In genomic region chr5:140292152-140292551, GRCm38 (mm10) we compare ENCODE assay signal across 9 mouse cellular contexts. TPM values are rescaled to one million over a fixed set of nuclear protein-coding genes. Genes with fewer than 3 reads are reported as not detected.
DNase-seq lines count a peak whose midpoint lies in the region; ATAC-seq and TF ChIP-seq lines count a peak whose summit lies in the region.
"Had no signal": no experiment of that assay in that cellular context is flagged by ENCODE, and none has a peak within 500 bp of the region (broad histone marks: within the 10 kb centered on the region; RNA-seq: fewer than 3 reads in every experiment).

No protein-coding gene starts in this region.

- no peak for TF ChIP-seq POLR2A in heart, adult 2 months (IDR thresholded peaks at IDR 0.05; ENCODE audit: insufficient read depth, low read depth, low read length)
- TF ChIP-seq POLR2A in spleen, adult 2 months (IDR thresholded peaks at IDR 0.05; ENCODE audit: low read depth, low read length), result no peak

- no peak overlapping the region for H3K9ac ChIP-seq in heart, adult 2 months (ENCODE audit: low read depth, low read length)
- no peak overlapping the region for H3K9ac ChIP-seq in heart, embryonic 12.5 days
- no peak overlapping the region for H3K9ac ChIP-seq in embryonic facial prominence, embryonic 14.5 days (ENCODE audit: low read depth, low read length)
- H3K9ac ChIP-seq in hindbrain, embryonic 11.5 days (ENCODE audit: low read depth, low read length), result no peak overlapping the region
- no peak overlapping the region for H3K9ac ChIP-seq in midbrain, embryonic 13.5 days (replicated peaks)
- H3K9ac ChIP-seq: midbrain, embryonic 12.5 days had no signal

- no peaks in the 10 kb centered on the region for H3K4me1 ChIP-seq in heart, adult 2 months (ENCODE audit: control insufficient read depth, insufficient read depth, low read length)
- H3K4me1 ChIP-seq in heart, embryonic 12.5 days (replicated peaks), result peaks cover 10% of the 10 kb centered on the region; the same call in 1 of the 2 replicates
- H3K4me1 ChIP-seq in embryonic facial prominence, embryonic 14.5 days (ENCODE audit: control insufficient read depth, insufficient read depth, low read length), result no peaks in the 10 kb centered on the region
- no peaks in the 10 kb centered on the region for H3K4me1 ChIP-seq in hindbrain, embryonic 11.5 days (replicated peaks; ENCODE audit: control insufficient read depth, insufficient read depth, low read length)
- no peaks in the 10 kb centered on the region for H3K4me1 ChIP-seq in midbrain, embryonic 13.5 days (replicated peaks)
- H3K4me1 ChIP-seq in spleen, adult 2 months (ENCODE audit: control insufficient read depth, insufficient read depth, insufficient read length), result no peaks in the 10 kb centered on the region
- H3K4me1 ChIP-seq: midbrain, embryonic 12.5 days had no signal

- no peak overlapping the region for H3K27ac ChIP-seq in heart, adult 2 months
- no peak overlapping the region for H3K27ac ChIP-seq in heart, embryonic 12.5 days (ENCODE audit: poor library complexity, severe bottlenecking)
- H3K27ac ChIP-seq in embryonic facial prominence, embryonic 14.5 days (replicated peaks; ENCODE audit: low read depth, low read length), result no peak overlapping the region
- H3K27ac ChIP-seq in hindbrain, embryonic 11.5 days (ENCODE audit: low read depth, low read length), result no peak overlapping the region
- H3K27ac ChIP-seq in midbrain, embryonic 13.5 days, result no peak overlapping the region
- no peak overlapping the region for H3K27ac ChIP-seq in spleen, adult 2 months (ENCODE audit: insufficient read depth, low read length)
- H3K27ac ChIP-seq: midbrain, embryonic 12.5 days had no signal

- WGBS in heart, adult 2 months, result 100% methylated on average over 1 of the region's 1 CpGs
- 76% methylated on average over 1 of the region's 1 CpGs for WGBS in heart, embryonic 12.5 days
- 77% methylated on average over 1 of the region's 1 CpGs for WGBS in embryonic facial prominence, embryonic 14.5 days
- WGBS in hindbrain, embryonic 11.5 days, result 92% methylated on average over 1 of the region's 1 CpGs
- 88% methylated on average over 1 of the region's 1 CpGs for WGBS in midbrain, embryonic 13.5 days
- 86% methylated on average over 1 of the region's 1 CpGs for WGBS in spleen, adult 2 months

- no peaks in the 10 kb centered on the region for H3K9me3 ChIP-seq in heart, embryonic 12.5 days (replicated peaks)
- no peaks in the 10 kb centered on the region for H3K9me3 ChIP-seq in embryonic facial prominence, embryonic 14.5 days (ENCODE audit: control insufficient read depth, low read length)
- H3K9me3 ChIP-seq in hindbrain, embryonic 11.5 days (ENCODE audit: control insufficient read depth, low read length), result no peaks in the 10 kb centered on the region
- no peaks in the 10 kb centered on the region for H3K9me3 ChIP-seq in midbrain, embryonic 13.5 days
- H3K9me3 ChIP-seq: midbrain, embryonic 12.5 days had no signal

- no peak for ATAC-seq in heart, embryonic 12.5 days (ENCODE audit: insufficient number of reproducible peaks, low FRiP score)
- peak; percentile 63; the same call in 1 of the 2 replicates for ATAC-seq in embryonic facial prominence, embryonic 14.5 days (ENCODE audit: low read depth)
- ATAC-seq in hindbrain, embryonic 11.5 days (ENCODE audit: low FRiP score), result no peak
- ATAC-seq in midbrain, embryonic 13.5 days, result 0 out of 2 replicates have a peak, but pooled peaks have one; percentile 69

- H3K79me2 ChIP-seq in heart, adult 2 months (replicated peaks; ENCODE audit: control insufficient read depth, insufficient read depth, low read length), result no peaks in the 10 kb centered on the region

- intact Hi-C loops in heart, adult 2 months (cut with DNase I), result loop anchor here (1.0 to 2.0 kb wide), 3 partner anchors 95 to 454 kb away; partner anchors contain the start of gene Elfn1

- no peaks in the 10 kb centered on the region for H3K27me3 ChIP-seq in heart, adult 2 months (ENCODE audit: control insufficient read depth, insufficient read depth, low read length)
- H3K27me3 ChIP-seq in heart, embryonic 12.5 days (replicated peaks), result no peaks in the 10 kb centered on the region
- H3K27me3 ChIP-seq in embryonic facial prominence, embryonic 14.5 days (replicated peaks; ENCODE audit: control insufficient read depth, insufficient read depth, low read length), result no peaks in the 10 kb centered on the region
- no peaks in the 10 kb centered on the region for H3K27me3 ChIP-seq in hindbrain, embryonic 11.5 days (ENCODE audit: control insufficient read depth, insufficient read depth, low read length)
- no peaks in the 10 kb centered on the region for H3K27me3 ChIP-seq in midbrain, embryonic 13.5 days
- no peaks in the 10 kb centered on the region for H3K27me3 ChIP-seq in spleen, adult 2 months (ENCODE audit: control insufficient read depth, insufficient read depth, low read length)
- H3K27me3 ChIP-seq: midbrain, embryonic 12.5 days had no signal

- peak; percentile 88 for TF ChIP-seq CTCF in heart, adult 2 months (IDR thresholded peaks at IDR 0.05)
- TF ChIP-seq CTCF in spleen, adult 2 months (IDR thresholded peaks at IDR 0.05; ENCODE audit: extremely low read depth, insufficient read depth, insufficient read length, insufficient replicate concordance), result peak; percentile 66; the same call in 1 of the 2 replicates

- no peak overlapping the region for H3K4me3 ChIP-seq in heart, adult 2 months
- no peak overlapping the region for H3K4me3 ChIP-seq in heart, embryonic 12.5 days
- no peak overlapping the region for H3K4me3 ChIP-seq in embryonic facial prominence, embryonic 14.5 days (ENCODE audit: low read depth, low read length)
- H3K4me3 ChIP-seq in hindbrain, embryonic 11.5 days (ENCODE audit: low read depth, low read length), result no peak overlapping the region
- H3K4me3 ChIP-seq in midbrain, embryonic 13.5 days (replicated peaks), result no peak overlapping the region
- H3K4me3 ChIP-seq in spleen, adult 2 months (ENCODE audit: extremely low read depth, insufficient read depth, insufficient read length), result no peak overlapping the region
- H3K4me3 ChIP-seq: midbrain, embryonic 12.5 days had no signal

- H3K4me2 ChIP-seq in heart, embryonic 12.5 days, result no peak overlapping the region
- no peak overlapping the region for H3K4me2 ChIP-seq in embryonic facial prominence, embryonic 14.5 days (ENCODE audit: low read depth, low read length)
- no peak overlapping the region for H3K4me2 ChIP-seq in hindbrain, embryonic 11.5 days (replicated peaks; ENCODE audit: low read depth, low read length)
- no peak overlapping the region for H3K4me2 ChIP-seq in midbrain, embryonic 13.5 days (replicated peaks)
- H3K4me2 ChIP-seq: midbrain, embryonic 12.5 days had no signal

- peak; percentile 48 to 54 for DNase-seq in heart, adult 2 months
- peak; percentile 65 for DNase-seq in adrenal gland, postnatal 14 days
- DNase-seq in embryonic facial prominence, embryonic 14.5 days (ENCODE audit: low spot score), result peak; percentile 82
- peak; percentile 65 for DNase-seq in hindbrain, embryonic 11.5 days (ENCODE audit: low spot score)
- peak; percentile 61 for DNase-seq in left cerebral cortex, adult 11 months (ENCODE audit: low spot score)
- DNase-seq in spleen, adult 2 months (ENCODE audit: low read depth in 1 of 2, low spot score in 2 of 2), result peak; percentile 39 to 49

- H3K36me3 ChIP-seq in heart, adult 2 months (ENCODE audit: control insufficient read depth, insufficient read depth, low read length), result no peaks in the 10 kb centered on the region
- peaks cover 56% of the 10 kb centered on the region for H3K36me3 ChIP-seq in heart, embryonic 12.5 days
- H3K36me3 ChIP-seq in embryonic facial prominence, embryonic 14.5 days (ENCODE audit: control insufficient read depth, insufficient read depth, low read length), result peaks cover 55% of the 10 kb centered on the region
- 0 out of 2 replicates have a peak, but pooled peaks cover 11% of the 10 kb centered on the region for H3K36me3 ChIP-seq in hindbrain, embryonic 11.5 days (ENCODE audit: control insufficient read depth, insufficient read depth, low read length)
- H3K36me3 ChIP-seq in midbrain, embryonic 13.5 days, result peaks cover 57% of the 10 kb centered on the region
- peaks cover 9% of the 10 kb centered on the region; the same call in 1 of the 2 replicates for H3K36me3 ChIP-seq in spleen, adult 2 months (ENCODE audit: control insufficient read depth, insufficient read depth, low read length)

- peak; percentile 43; the same call in 1 of the 2 replicates for TF ChIP-seq EP300 in heart, adult 2 months (IDR thresholded peaks at IDR 0.05; ENCODE audit: insufficient read depth, low read depth, low read length)

RNA-seq across cellular contexts. Expression of gene Mad1l1, which starts 29.2 kb away (rescaled TPM):
- total RNA-seq in heart, adult 2 months (2021), result 10 to 100 TPM in 1 of 2 experiments, 1 to 10 TPM in 1; 9.4 to 12.2 TPM
- polyA plus RNA-seq in heart, adult 2 months (2012; rRNA removed), result 10.1 and 12.4 TPM in 2 replicates
- 25.5 and 26.3 TPM in 2 replicates for polyA plus RNA-seq in heart, embryonic 12.5 days (2016; fragmentation: Nextera tagmentation; extraction: Ambion mirVana)
- total RNA-seq in adrenal gland, postnatal 14 days (2021), result 19.1 and 21.5 TPM in 2 replicates
- polyA plus RNA-seq in embryonic facial prominence, embryonic 14.5 days (2014; fragmentation: Nextera tagmentation; extraction: Ambion mirVana), result 38.0 and 44.3 TPM in 2 replicates
- polyA plus RNA-seq in hindbrain, embryonic 11.5 days (2014; fragmentation: Nextera tagmentation; extraction: Ambion mirVana), result 35.1 and 37.2 TPM in 2 replicates
- 39.7 and 40.7 TPM in 2 replicates for polyA plus RNA-seq in midbrain, embryonic 13.5 days (2015; fragmentation: Nextera tagmentation; extraction: Ambion mirVana)
- polyA plus RNA-seq in spleen, adult 2 months (2012; rRNA removed), result 18.3 and 22.3 TPM in 2 replicates

RNA-seq across cellular contexts. Expression of gene Nudt1, which starts 29.3 kb away (rescaled TPM):
- 10 to 100 TPM in 1 of 2 experiments, 1 to 10 TPM in 1; 6.5 to 10.0 TPM for total RNA-seq in heart, adult 2 months (2021)
- polyA plus RNA-seq in heart, adult 2 months (2012; rRNA removed), result 8.7 and 12.4 TPM in 2 replicates
- 25.8 and 28.0 TPM in 2 replicates for polyA plus RNA-seq in heart, embryonic 12.5 days (2016; fragmentation: Nextera tagmentation; extraction: Ambion mirVana)
- total RNA-seq in adrenal gland, postnatal 14 days (2021), result 15.9 and 21.1 TPM in 2 replicates
- 33.1 and 35.2 TPM in 2 replicates for polyA plus RNA-seq in embryonic facial prominence, embryonic 14.5 days (2014; fragmentation: Nextera tagmentation; extraction: Ambion mirVana)
- polyA plus RNA-seq in hindbrain, embryonic 11.5 days (2014; fragmentation: Nextera tagmentation; extraction: Ambion mirVana), result 36.0 and 41.5 TPM in 2 replicates
- 28.6 and 31.9 TPM in 2 replicates for polyA plus RNA-seq in midbrain, embryonic 13.5 days (2015; fragmentation: Nextera tagmentation; extraction: Ambion mirVana)
- polyA plus RNA-seq in spleen, adult 2 months (2012; rRNA removed), result 4.5 and 4.7 TPM in 2 replicates

RNA-seq across cellular contexts. Expression of gene Mrm2, which starts 39.5 kb away (rescaled TPM):
- total RNA-seq in heart, adult 2 months (2021), result 10 to 100 TPM; 11.0 to 12.5 TPM
- polyA plus RNA-seq in heart, adult 2 months (2012; rRNA removed), result 10.9 and 15.2 TPM in 2 replicates
- 12.8 and 15.2 TPM in 2 replicates for polyA plus RNA-seq in heart, embryonic 12.5 days (2016; fragmentation: Nextera tagmentation; extraction: Ambion mirVana)
- total RNA-seq in adrenal gland, postnatal 14 days (2021), result 11.2 and 13.9 TPM in 2 replicates
- 18.0 and 19.9 TPM in 2 replicates for polyA plus RNA-seq in embryonic facial prominence, embryonic 14.5 days (2014; fragmentation: Nextera tagmentation; extraction: Ambion mirVana)
- polyA plus RNA-seq in hindbrain, embryonic 11.5 days (2014; fragmentation: Nextera tagmentation; extraction: Ambion mirVana), result 21.9 and 22.0 TPM in 2 replicates
- 18.6 and 23.5 TPM in 2 replicates for polyA plus RNA-seq in midbrain, embryonic 13.5 days (2015; fragmentation: Nextera tagmentation; extraction: Ambion mirVana)
- polyA plus RNA-seq in spleen, adult 2 months (2012; rRNA removed), result 3.7 and 4.1 TPM in 2 replicates

Comparison
In these comparisons a context has a peak if more than half of its experiments do, and no peak if none do; other contexts are left out.
1. ATAC-seq: peak in embryonic facial prominence, embryonic 14.5 days (single experiment) and midbrain, embryonic 13.5 days (single experiment); none in heart, embryonic 12.5 days (single experiment) and hindbrain, embryonic 11.5 days (single experiment).
2. Peak in every context shown above with its lines, with median percentiles within 50 percentile points of each other: DNase-seq.